Mouse (Mus musculus): Measurements from ENCODE around the gene Smim4.

Gene Smim4

DNA sequence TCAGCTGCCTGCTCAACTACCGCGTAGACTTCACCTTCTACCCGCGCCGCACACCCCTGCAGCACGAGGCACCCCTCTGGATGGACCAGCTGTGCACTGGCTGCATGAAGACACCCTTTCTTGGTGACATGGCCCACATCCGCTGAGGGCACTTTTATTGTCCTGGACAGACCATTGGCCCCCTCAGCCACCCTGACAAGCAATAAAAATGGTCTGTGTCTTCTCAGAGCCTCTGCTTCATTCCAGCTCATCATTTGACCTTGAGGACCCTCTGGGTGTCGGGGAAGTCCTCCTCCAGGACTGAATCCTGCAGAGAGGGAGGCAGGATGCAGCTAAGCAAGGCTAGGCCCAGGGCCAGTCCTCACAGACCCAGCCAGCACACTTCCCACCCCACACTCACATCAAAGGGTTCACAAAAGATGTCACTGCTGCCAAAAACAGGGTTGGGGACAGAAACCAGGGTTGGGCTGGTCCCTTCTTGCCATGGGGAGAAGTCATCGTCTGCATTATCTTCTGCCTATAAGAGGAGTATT lies 10.2 kb upstream of the Smim4 start:
- in situ Hi-C loops (cut with MboI, MseI), result no loop called here

- in situ Hi-C loops (cut with MboI, MseI), result no loop called here
Measured at GRCm38 (mm10) chr14:31138219-31138896, 9.6 kb upstream of the Smim4 start.

GRCm38 (mm10) chr14:31137791-31138190 lies 9.0 kb upstream of the Smim4 start:
- in situ Hi-C loops (cut with MboI, MseI), result no loop called here

DNA sequence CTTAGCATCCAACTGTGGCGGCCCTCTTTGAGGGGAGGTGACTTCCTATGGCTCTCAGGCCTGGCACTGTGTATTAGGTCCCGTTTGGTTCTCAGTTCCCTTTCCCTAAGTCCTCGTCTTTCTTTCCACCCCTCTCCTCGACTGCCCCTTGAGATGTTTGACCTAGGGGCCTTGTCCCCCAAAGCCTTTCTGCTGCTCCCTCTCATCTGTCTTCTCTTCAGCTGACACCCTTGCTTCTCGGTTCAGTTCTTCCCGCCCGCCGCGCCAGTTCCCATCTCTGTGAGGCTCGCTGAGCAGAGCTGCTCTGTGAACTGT lies 8.5 kb upstream of the Smim4 start:
- in situ Hi-C loops (cut with MboI, MseI), result no loop called here

DNA sequence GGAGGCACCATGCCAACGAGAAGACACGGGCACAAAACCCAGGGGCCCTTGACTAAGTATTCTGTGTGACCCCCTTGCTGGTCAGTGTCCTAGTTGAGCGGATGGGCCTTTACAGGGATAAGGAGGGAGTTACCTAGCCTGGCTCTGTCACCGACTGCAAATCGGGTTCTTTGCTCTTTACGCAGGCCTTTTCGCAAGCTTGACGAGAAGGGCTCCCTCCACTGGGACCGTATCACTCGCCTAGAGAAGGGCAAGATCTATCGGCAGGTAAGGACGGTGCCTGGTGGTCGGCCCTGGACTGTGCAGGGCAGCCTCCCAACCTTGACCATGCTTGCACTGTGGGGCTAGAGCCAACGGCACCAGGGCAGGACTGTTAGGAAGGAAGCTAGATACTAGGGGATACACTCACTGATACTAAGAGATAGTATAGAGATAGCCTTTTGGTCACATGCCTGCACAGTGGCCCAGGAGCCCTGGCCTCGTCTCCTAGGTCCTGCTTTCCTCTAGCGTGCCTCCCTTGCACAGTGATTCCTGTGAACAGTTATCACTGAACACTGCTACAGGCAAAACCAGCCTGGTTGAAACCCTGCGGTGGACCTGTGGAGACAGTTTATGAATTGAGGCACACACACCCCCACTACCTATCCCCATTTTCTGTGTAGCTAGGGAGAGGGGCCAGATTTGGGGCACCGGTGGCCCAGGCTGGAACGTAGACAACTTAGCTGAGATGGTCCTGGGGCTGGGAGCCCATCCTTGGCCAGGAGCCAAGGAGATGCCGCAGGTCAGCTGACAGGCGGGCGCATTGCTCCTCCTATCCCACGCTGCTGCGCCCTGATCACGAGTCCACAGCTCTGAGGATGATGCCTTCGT lies 7.9 kb upstream of the Smim4 start:
- in situ Hi-C loops (cut with MboI, MseI), result no loop called here

GRCm38 (mm10) chr14:31135495-31136410 lies 7.0 kb upstream of the Smim4 start:
- in situ Hi-C loops (cut with MboI, MseI), result no loop called here

DNA sequence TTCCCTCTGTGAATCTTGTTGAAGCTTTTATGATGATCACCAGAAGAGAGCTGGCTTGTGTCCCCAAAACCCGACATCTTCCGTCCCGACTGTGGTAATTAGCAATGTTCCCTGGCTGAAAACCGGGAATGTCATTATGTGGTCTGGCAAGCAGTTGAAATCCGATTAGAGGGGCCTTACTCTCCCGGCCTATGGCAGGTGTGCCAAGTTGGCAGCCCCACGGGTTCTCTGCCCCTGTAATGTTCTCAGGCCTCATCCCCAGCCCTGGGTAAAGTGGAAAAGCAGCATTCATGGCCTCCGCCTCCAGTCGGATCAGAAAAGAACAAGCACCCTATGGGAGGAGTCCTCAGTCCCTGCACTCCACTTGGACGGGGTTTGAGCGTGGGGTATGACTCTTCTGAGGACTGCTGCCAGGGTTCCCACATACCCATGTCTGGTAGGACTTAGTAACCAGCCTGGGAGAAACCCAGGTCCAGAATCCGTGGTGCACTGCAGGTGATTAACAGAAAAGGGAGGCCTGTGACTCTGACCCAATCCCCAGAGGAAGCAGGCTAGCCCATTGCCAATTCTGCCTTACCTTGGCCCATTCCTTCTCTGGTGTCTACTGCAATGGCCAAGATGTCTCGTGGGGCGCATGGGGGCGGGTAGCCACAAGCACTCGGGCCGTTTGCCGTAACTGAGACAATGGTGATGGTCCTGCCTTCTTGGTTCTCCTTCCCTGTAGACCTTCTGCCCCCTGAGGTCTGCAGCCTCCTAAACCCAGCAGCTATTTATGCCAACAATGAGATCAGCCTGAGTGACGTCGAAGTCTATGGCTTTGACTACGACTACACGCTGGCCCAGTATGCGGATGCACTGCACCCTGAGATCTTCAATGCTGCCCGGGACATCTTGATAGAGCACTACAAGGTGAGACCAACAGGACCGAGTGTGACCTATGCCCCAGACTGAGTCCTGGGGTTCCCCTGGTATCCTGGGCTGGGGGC lies 5.6 kb upstream of the Smim4 start:
- in situ Hi-C loops (cut with MboI, MseI), result no loop called here

DNA sequence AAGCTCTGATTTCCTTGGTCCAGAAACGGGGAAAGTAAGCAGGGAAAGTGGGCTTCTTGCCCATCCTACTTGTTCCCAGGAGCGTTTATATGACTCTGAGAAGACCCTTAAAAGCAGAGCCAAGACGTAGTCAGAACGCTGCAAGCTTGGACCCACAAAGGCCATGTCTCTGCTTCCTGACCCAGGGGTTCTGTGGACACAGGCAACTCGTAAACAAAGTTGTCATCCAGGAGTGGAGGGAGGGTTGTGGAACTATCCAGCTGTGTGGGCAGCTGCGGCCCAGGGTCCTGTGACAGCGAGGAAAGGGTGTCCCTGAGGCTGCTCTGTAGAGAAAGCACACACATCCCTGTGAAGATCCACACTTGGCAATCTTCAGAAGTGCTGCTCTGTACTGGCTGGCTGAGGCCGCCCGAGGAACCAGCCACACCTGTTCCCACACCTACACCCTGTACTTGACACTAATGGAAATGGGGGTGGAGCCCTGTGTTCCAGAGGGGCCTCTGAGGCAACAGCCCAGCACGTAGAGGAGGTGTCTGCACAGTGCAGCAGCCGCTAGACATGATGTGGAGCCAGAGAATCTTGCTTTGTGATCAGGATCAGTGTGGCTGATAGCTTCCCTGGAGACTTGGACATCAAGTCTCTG lies 4.4 kb upstream of the Smim4 start:
- in situ Hi-C loops (cut with MboI, MseI), result no loop called here

DNA sequence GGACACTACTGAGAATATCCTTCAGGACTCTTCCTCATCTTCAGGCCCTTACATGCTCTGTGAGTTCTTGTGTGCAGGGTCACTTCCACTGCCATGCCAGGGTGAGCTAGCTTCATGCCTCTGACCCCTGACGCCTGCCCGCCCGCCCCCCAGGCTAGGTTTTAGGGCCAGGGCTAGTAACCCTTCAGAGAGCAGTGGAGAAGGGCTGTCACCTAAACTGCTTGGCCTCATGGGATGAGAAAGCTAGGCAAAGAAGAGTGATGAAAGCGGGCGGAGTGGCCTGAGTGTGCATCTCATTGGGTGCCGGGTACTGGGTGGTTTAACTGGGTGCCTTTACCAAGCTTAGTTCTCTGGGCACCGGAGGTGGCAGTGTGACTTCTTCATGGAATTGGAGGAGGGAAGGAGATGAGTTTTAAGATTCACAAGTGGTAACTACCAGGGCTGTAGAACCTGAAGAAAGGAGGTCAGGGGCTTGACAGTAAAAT lies 3.8 kb upstream of the Smim4 start:
- in situ Hi-C loops (cut with MboI, MseI), result no loop called here

DNA sequence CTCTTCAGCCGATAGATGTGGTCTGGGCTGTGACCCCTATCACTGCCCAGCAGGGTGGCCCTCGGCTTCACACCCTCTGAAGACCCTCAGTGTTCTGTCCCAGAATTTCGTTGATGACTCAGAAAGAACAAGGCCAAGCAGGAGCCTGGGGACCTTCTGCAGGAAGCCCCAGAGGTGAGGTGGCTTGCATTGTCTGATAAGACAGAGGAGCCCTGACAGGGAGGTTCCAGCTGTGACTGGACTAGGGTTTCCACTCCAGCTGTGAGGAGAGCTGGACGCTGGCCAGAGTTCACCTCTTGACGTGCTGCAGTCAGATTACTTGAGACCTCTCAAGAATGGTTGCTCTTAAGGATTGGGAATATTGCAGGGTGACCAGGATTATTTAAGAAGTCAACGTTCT lies 3.3 kb upstream of the Smim4 start:
- in situ Hi-C loops (cut with MboI, MseI), result no loop called here

DNA sequence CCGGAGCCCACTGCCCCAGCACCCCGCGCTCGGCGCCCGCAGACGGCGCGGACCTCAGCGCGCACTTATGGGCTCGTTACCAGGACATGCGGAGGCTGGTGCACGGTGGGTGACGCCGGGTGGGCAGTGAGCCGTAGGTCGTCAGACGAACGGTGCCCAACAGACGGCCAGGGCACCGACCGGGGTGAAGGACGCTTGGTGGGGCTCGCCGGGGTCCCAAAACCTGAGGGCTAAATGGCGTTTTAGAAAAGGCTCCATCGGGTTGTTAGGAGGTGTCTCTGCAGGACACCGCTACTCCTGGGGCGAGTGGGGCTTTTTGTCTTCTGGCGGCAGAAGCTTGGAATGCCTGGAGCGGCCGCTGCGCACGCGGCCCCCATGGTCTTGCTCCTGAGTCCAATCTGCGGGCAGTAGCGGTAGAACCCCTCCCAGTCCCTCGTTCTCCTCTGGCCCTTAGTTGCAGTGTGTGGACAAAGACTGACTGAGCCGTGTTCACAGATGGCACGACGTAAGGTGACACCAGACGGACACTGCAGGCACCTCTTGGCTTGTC lies 2.6 kb upstream of the Smim4 start:
- in situ Hi-C loops (cut with MboI, MseI), result no loop called here

GRCm38 (mm10) chr14:31130236-31131220 lies 1.8 kb upstream of the Smim4 start, which contains the start of gene Nt5dc2:
TSS of gene Nt5dc2 (plus strand) at chr14:31131053.
- in situ Hi-C loops (cut with MboI, MseI), result no loop called here

GRCm38 (mm10) chr14:31129326-31130235 lies 825 bp upstream of the Smim4 start:
- in situ Hi-C loops (cut with MboI, MseI), result no loop called here

DNA sequence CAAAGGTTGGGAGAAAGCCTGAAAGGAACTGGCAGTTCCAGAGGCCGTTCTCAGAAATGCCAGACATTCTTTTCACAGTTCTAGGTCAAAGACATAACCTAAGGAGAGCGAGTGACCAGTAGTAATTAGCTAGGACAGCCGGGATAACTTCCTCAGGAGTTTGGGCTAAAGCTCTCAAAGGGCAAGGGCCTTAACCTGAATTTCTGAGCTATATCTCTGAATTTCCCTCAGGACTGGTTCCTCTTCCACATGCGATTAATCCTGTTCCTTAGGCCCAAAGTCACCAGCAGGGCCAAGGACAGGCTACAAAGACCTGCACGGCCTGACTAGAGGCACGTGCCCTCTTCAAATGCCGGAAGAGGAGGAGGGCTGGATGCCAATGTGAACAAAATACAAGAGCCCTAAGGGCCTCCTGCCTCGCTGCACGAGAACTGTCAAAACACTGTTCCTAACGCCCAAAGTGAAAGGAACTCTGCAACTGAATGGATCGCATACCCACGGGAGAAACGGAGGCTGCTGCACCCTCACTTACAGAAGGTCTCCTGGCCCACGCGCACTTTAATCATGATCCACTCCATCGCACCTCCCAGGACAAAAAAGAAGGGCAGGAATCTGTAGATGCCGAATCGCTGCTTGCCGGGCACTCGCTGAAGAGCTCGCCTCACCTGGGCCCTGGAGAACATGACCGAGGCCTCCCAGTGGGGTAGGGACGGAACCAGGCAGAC lies 493 bp downstream of the Smim4 start:
- in situ Hi-C loops (cut with MboI, MseI), result no loop called here

DNA sequence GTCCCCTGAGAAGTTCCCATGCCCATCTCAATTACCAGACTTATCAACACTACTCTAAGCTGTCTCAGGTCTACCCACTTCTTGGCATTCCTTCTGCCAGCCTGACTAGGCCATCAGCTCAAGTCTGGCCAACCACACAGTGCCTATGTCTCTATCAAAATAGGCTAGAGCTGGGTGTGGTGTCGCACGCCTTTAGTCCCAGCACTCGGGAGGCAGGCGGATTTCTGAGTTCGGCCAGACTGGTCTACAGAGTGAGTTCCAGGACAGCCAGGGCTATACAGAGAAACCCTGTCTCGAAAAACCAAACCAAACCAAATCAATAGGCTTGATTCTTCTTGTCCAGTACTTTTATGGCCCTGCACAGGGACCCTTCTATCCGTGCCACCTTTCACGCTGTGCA lies 1.9 kb downstream of the Smim4 start:
- in situ Hi-C loops (cut with MboI, MseI), result no loop called here
